Mouse (Mus musculus): ENCODE data around the gene Olfr1299. TPM values are rescaled to one million over a fixed set of nuclear protein-coding genes. Genes with fewer than 3 reads are reported as not detected.

The Olfr1299 gene
- total RNA-seq (2014; rRNA removed) (not detected in 2 replicates), polyA plus RNA-seq (2015; fragmentation: Nextera tagmentation; extraction: Ambion mirVana) (not detected in 2 replicates)

- no peak for ATAC-seq
- Histone ChIP-seq H3K27me3 (ENCODE audit: insufficient read depth, low read length) (no peaks in the 10 kb centered on the region), H3K4me3 (ENCODE audit: low read depth, low read length) (no peak within 1 kb of the TSS), H3K36me3 (ENCODE audit: insufficient read depth) (no peaks in the 10 kb centered on the region), H3K9me3 (ENCODE audit: low read length) (no peaks in the 10 kb centered on the region), H3K4me1 (ENCODE audit: insufficient read depth) (no peaks in the 10 kb centered on the region), H3K4me2 (ENCODE audit: low read depth) (no peak within 1 kb of the TSS), H3K9ac (no peak within 1 kb of the TSS), H3K27ac (ENCODE audit: low read depth, low read length) (no peak within 1 kb of the TSS)
- WGBS = 80% methylated on average over 4 of the region's 4 CpGs
- no peak for DNase-seq
- TF ChIP-seq CTCF (IDR thresholded peaks at IDR 0.05; ENCODE audit: low read depth) = no peak
Measured at GRCm38 (mm10) chr2:111661119-111661518, at the start of gene Olfr1299. Olfr1299 (plus strand) TSS chr2:111661419.

DNA sequence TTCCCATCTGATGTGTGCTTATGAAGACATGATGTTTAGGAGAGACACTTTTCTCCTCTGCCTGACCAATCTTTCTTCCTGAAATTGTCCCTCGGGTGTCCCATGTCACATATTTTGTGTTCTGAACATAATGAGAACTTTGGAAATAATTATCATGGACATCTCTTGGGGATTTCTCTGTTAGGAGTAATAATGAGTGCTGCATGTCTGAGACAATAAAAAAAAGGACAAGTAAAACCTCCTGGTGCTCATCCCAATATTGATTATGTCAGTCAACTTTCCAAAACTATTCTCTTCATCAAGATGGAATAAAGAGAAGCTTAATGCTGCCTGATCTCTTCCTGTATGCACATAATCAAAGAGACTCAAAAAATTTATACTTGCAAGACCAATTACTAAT, 34.8 kb upstream of the Olfr1299 start, which contains the start of gene Olfr1297:
Gene Olfr1297, minus strand, starts transcription at position 101 of the 400 bp plus-strand sequence.
- no peak for TF ChIP-seq CTCF (IDR thresholded peaks at IDR 0.05; ENCODE audit: low read depth)
- Histone ChIP-seq H3K4me1 (ENCODE audit: insufficient read depth) (no peaks in the 10 kb centered on the region), H3K4me3 (ENCODE audit: low read depth, low read length) (no peak within 1 kb of the TSS), H3K4me2 (ENCODE audit: low read depth) (no peak within 1 kb of the TSS), H3K9me3 (ENCODE audit: low read length) (no peaks in the 10 kb centered on the region), H3K27me3 (ENCODE audit: insufficient read depth, low read length) (no peaks in the 10 kb centered on the region), H3K9ac (no peak within 1 kb of the TSS), H3K27ac (ENCODE audit: low read depth, low read length) (no peak within 1 kb of the TSS), H3K36me3 (ENCODE audit: insufficient read depth) (no peaks in the 10 kb centered on the region)
- WGBS = 74% methylated on average over 1 of the region's 1 CpGs
- no peak for ATAC-seq
- no peak for DNase-seq

- DNase-seq (no peak), ATAC-seq (no peak)
- 88% methylated on average over 1 of the region's 1 CpGs for WGBS
- H3K27me3 ChIP-seq (ENCODE audit: insufficient read depth, low read length) = no peaks in the 10 kb centered on the region
- H3K36me3 ChIP-seq (ENCODE audit: insufficient read depth) = no peaks in the 10 kb centered on the region
- H3K9me3 ChIP-seq (ENCODE audit: low read length) = no peaks in the 10 kb centered on the region
- no peak within 1 kb of the TSS for H3K9ac ChIP-seq
- TF ChIP-seq CTCF (IDR thresholded peaks at IDR 0.05; ENCODE audit: low read depth) = no peak
- no peak within 1 kb of the TSS for H3K27ac ChIP-seq (ENCODE audit: low read depth, low read length)
- no peaks in the 10 kb centered on the region for H3K4me1 ChIP-seq (ENCODE audit: insufficient read depth)
- no peak within 1 kb of the TSS for H3K4me3 ChIP-seq (ENCODE audit: low read depth, low read length)
- H3K4me2 ChIP-seq (ENCODE audit: low read depth) = no peak within 1 kb of the TSS
Measured at GRCm38 (mm10) chr2:111649101-111649500, 12.1 kb upstream of the Olfr1299 start, which contains the start of gene Olfr1298. Olfr1298 (minus strand) TSS chr2:111649201.

Other genes starting within 250 kb of the Olfr1299 start
- gene Olfr1286, start 238.3 kb upstream of the Olfr1299 start, total RNA-seq (2014; rRNA removed) = not detected in 2 replicates
- not detected in 2 replicates for gene Olfr1286, start 238.3 kb upstream of the Olfr1299 start, polyA plus RNA-seq (2015; fragmentation: Nextera tagmentation; extraction: Ambion mirVana)
- gene Olfr1287, start 212.3 kb upstream of the Olfr1299 start, total RNA-seq (2014; rRNA removed) = not detected in 2 replicates
- gene Olfr1287, start 212.3 kb upstream of the Olfr1299 start, polyA plus RNA-seq (2015; fragmentation: Nextera tagmentation; extraction: Ambion mirVana) = not detected in 2 replicates
- not detected in 2 replicates for gene Olfr1288, start 187.3 kb upstream of the Olfr1299 start, total RNA-seq (2014; rRNA removed)
- gene Olfr1288, start 187.3 kb upstream of the Olfr1299 start, polyA plus RNA-seq (2015; fragmentation: Nextera tagmentation; extraction: Ambion mirVana) = not detected in 2 replicates
- gene Olfr1289, start 180.6 kb upstream of the Olfr1299 start, total RNA-seq (2014; rRNA removed) = not detected in 2 replicates
- gene Olfr1289, start 180.6 kb upstream of the Olfr1299 start, polyA plus RNA-seq (2015; fragmentation: Nextera tagmentation; extraction: Ambion mirVana) = not detected in 2 replicates
- not detected in 2 replicates for gene Olfr1290, start 167.6 kb upstream of the Olfr1299 start, total RNA-seq (2014; rRNA removed)
- not detected in 2 replicates for gene Olfr1290, start 167.6 kb upstream of the Olfr1299 start, polyA plus RNA-seq (2015; fragmentation: Nextera tagmentation; extraction: Ambion mirVana)
- not detected in 2 replicates for gene Olfr1291-ps1, start 164.2 kb upstream of the Olfr1299 start, total RNA-seq (2014; rRNA removed)
- not detected in 2 replicates for gene Olfr1291-ps1, start 164.2 kb upstream of the Olfr1299 start, polyA plus RNA-seq (2015; fragmentation: Nextera tagmentation; extraction: Ambion mirVana)
- gene Olfr1293-ps, start 136.2 kb upstream of the Olfr1299 start, total RNA-seq (2014; rRNA removed) = not detected in 2 replicates
- not detected in 2 replicates for gene Olfr1293-ps, start 136.2 kb upstream of the Olfr1299 start, polyA plus RNA-seq (2015; fragmentation: Nextera tagmentation; extraction: Ambion mirVana)
- not detected in 2 replicates for gene Olfr1294, start 121.1 kb upstream of the Olfr1299 start, total RNA-seq (2014; rRNA removed)
- not detected in 2 replicates for gene Olfr1294, start 121.1 kb upstream of the Olfr1299 start, polyA plus RNA-seq (2015; fragmentation: Nextera tagmentation; extraction: Ambion mirVana)
- not detected in 2 replicates for gene Olfr1295, start 91.7 kb upstream of the Olfr1299 start, total RNA-seq (2014; rRNA removed)
- not detected in 2 replicates for gene Olfr1295, start 91.7 kb upstream of the Olfr1299 start, polyA plus RNA-seq (2015; fragmentation: Nextera tagmentation; extraction: Ambion mirVana)
- gene Olfr1297, start 34.9 kb upstream of the Olfr1299 start, total RNA-seq (2014; rRNA removed) = not detected in 2 replicates
- gene Olfr1297, start 34.9 kb upstream of the Olfr1299 start, polyA plus RNA-seq (2015; fragmentation: Nextera tagmentation; extraction: Ambion mirVana) = not detected in 2 replicates
- gene Olfr1298, start 12.2 kb upstream of the Olfr1299 start, total RNA-seq (2014; rRNA removed) = not detected in 2 replicates
- gene Olfr1298, start 12.2 kb upstream of the Olfr1299 start, polyA plus RNA-seq (2015; fragmentation: Nextera tagmentation; extraction: Ambion mirVana) = not detected in 2 replicates
- gene Olfr1301, start 89.6 kb downstream of the Olfr1299 start, total RNA-seq (2014; rRNA removed) = not detected in 2 replicates
- not detected in 2 replicates for gene Olfr1301, start 89.6 kb downstream of the Olfr1299 start, polyA plus RNA-seq (2015; fragmentation: Nextera tagmentation; extraction: Ambion mirVana)
- not detected in 2 replicates for gene Olfr1302, start 116.0 kb downstream of the Olfr1299 start, total RNA-seq (2014; rRNA removed)
- gene Olfr1302, start 116.0 kb downstream of the Olfr1299 start, polyA plus RNA-seq (2015; fragmentation: Nextera tagmentation; extraction: Ambion mirVana) = not detected in 2 replicates
- not detected in 2 replicates for gene Olfr1303, start 158.9 kb downstream of the Olfr1299 start, total RNA-seq (2014; rRNA removed)
- not detected in 2 replicates for gene Olfr1303, start 158.9 kb downstream of the Olfr1299 start, polyA plus RNA-seq (2015; fragmentation: Nextera tagmentation; extraction: Ambion mirVana)
- gene Olfr1305, start 215.7 kb downstream of the Olfr1299 start, total RNA-seq (2014; rRNA removed) = not detected in 2 replicates
- not detected in 2 replicates for gene Olfr1305, start 215.7 kb downstream of the Olfr1299 start, polyA plus RNA-seq (2015; fragmentation: Nextera tagmentation; extraction: Ambion mirVana)

Measured in forebrain, postnatal 0 days (tissue).